Mouse (Mus musculus) kidney, adult 9 months (tissue): ENCODE results near the gene Tshz2.

Experiments used
- DNase-seq: peaks from one replicate; pipeline ENCODE4 v3.0.0; 2022

Tshz2 gene

GRCm38 (mm10) chr2:169887921-169888320, 255.1 kb downstream of the Tshz2 start:
- DNase-seq = no peak

GRCm38 (mm10) chr2:169892441-169893038, 259.7 kb downstream of the Tshz2 start:
- no peak for DNase-seq

GRCm38 (mm10) chr2:169902896-169903295, 270.1 kb downstream of the Tshz2 start:
- no peak for DNase-seq

- no peak for DNase-seq
Measured at GRCm38 (mm10) chr2:169906396-169906795, 273.6 kb downstream of the Tshz2 start.

GRCm38 (mm10) chr2:169907979-169908378, 275.2 kb downstream of the Tshz2 start:
- no peak for DNase-seq

- no peak for DNase-seq
Measured at GRCm38 (mm10) chr2:169910606-169911005, 277.8 kb downstream of the Tshz2 start.

- no peak for DNase-seq
Measured at GRCm38 (mm10) chr2:169912826-169913225, 280.0 kb downstream of the Tshz2 start.

GRCm38 (mm10) chr2:169914903-169915302, 282.1 kb downstream of the Tshz2 start:
- no peak for DNase-seq

- DNase-seq = no peak
Measured at GRCm38 (mm10) chr2:169915326-169915725, 282.5 kb downstream of the Tshz2 start.

- DNase-seq = peak; percentile 22
Measured at GRCm38 (mm10) chr2:169919111-169919695, 286.4 kb downstream of the Tshz2 start.

GRCm38 (mm10) chr2:169924177-169924810, 291.5 kb downstream of the Tshz2 start:
- DNase-seq = no peak

- no peak for DNase-seq
Measured at GRCm38 (mm10) chr2:169925466-169925865, 292.7 kb downstream of the Tshz2 start.

GRCm38 (mm10) chr2:169926016-169926415, 293.2 kb downstream of the Tshz2 start:
- peak; percentile 53 for DNase-seq

GRCm38 (mm10) chr2:169927401-169927800, 294.6 kb downstream of the Tshz2 start:
- no peak for DNase-seq

- DNase-seq = peak; percentile 86
Measured at GRCm38 (mm10) chr2:169928447-169929120, 295.8 kb downstream of the Tshz2 start.

- DNase-seq = peak; percentile 83
Measured at GRCm38 (mm10) chr2:169929540-169930497, 297.0 kb downstream of the Tshz2 start.

- no peak for DNase-seq
Measured at GRCm38 (mm10) chr2:169935642-169936041, 302.8 kb downstream of the Tshz2 start.

GRCm38 (mm10) chr2:169940297-169941142, 307.7 kb downstream of the Tshz2 start:
- no peak for DNase-seq

GRCm38 (mm10) chr2:169943727-169944126, 310.9 kb downstream of the Tshz2 start:
- no peak for DNase-seq

GRCm38 (mm10) chr2:169948139-169948538, 315.3 kb downstream of the Tshz2 start:
- no peak for DNase-seq

- DNase-seq = no peak
Measured at GRCm38 (mm10) chr2:169951041-169951440, 318.2 kb downstream of the Tshz2 start.

GRCm38 (mm10) chr2:169952981-169953380, 320.2 kb downstream of the Tshz2 start:
- no peak for DNase-seq
